Mouse (Mus musculus): ENCODE data around the gene Prkar2a.

DNA sequence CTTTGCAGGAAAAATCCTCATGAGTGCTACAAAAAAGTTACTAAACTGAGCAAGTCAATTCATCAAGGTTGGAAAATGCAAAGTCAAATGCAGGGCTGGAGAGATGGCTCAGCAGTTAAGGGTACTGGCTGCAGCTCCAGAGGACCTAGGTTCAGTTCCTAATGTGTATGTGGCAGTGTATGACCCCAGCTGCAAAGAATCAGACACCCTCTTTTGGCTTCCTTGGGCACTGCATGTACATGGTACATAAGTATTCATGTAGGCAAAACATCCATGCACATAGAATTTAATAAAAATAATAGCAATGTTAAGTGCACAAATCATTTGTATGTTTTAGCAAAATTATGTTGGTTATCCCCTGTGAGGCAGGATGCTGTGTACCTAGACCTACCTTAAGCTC is 43.3 kb downstream of the Prkar2a start:
- TF ChIP-seq CTCF (conservative IDR thresholded peaks at IDR 0.05; ENCODE audit: low read length) (peak; percentile 7; the same call in 1 of the 2 replicates), POU5F1 (IDR thresholded peaks at IDR 0.05; ENCODE audit: borderline replicate concordance, low read length) (no peak)

Data from E14TG2a.4 (cell line).